Mouse (Mus musculus): ENCODE data around the gene Wrb. TPM values are rescaled to one million over a fixed set of nuclear protein-coding genes. Genes with fewer than 3 reads are reported as not detected.

The Wrb gene
- polyA plus RNA-seq, 1 experiment from 2014 or later = 167 TPM

DNA sequence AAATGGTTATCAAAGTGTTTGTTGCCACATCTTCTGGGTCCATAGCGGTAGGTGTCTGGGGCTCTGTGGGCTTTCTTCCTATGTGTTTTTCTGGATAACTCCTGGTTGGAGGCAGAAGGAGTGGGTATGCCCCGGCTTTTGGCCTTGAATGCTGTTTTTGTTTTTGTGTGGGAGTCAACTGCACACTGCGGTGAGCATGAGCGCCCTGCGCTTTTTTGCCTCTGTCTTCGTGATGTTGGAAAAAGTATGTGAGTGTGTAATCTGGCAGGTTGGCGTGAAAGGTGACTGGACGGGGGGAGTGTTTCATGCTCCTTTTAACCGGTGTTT, 55.5 kb downstream of the Wrb start:
- H3K27me3 ChIP-seq = no peaks in the 10 kb centered on the region
- H3K4me3 ChIP-seq (replicated peaks) = peak overlapping the region; percentile 29
- H3K36me3 ChIP-seq = no peaks in the 10 kb centered on the region
- ATAC-seq = no peak
- H3K4me2 ChIP-seq (replicated peaks) = peak overlapping the region; percentile 58
- peak overlapping the region; percentile 51 for H3K9ac ChIP-seq (replicated peaks)
- peaks cover 10% of the 10 kb centered on the region for H3K4me1 ChIP-seq (replicated peaks)
- 31% methylated on average over 9 of the region's 9 CpGs for WGBS
- no peak overlapping the region for H3K27ac ChIP-seq
- H3K9me3 ChIP-seq = no peaks in the 10 kb centered on the region

DNA sequence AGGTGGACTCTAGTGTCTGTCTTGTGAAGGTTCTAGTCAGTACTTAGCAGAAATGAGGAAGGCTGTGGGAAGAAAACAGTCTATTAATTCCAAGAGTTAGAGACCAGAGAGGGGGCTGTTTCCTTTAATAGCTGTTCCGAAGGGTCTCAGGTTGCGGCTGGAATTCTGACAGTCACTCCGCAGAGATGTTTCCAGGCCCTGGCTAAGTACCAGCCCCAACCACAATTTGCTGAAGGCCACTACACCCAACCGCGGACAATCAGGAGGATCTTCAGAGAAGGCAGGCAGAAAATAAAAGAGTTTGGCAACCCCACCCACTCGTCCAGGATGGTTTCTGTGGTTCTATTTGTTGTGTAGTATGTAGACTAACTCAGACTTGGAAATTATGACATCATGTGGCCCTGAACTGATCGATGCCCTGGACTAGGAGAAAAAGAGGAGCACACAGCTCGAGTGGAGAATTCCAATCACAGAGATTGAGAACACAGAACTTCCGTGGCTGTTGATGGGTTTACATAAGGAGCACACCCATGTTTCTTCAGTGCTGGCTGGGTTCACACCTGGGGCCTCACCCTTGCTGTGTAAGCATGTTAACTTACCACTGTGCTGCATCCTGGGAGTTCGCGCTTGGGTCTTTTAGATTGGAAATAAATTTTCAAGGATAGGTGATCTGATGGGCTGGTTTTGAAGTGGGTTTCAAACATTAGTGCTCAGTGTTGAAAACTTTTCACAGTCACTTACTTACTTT, 56.5 kb downstream of the Wrb start:
- no peaks in the 10 kb centered on the region for H3K27me3 ChIP-seq
- no peak overlapping the region for H3K27ac ChIP-seq
- no peak overlapping the region for H3K4me3 ChIP-seq (replicated peaks)
- H3K9me3 ChIP-seq = no peaks in the 10 kb centered on the region
- H3K4me2 ChIP-seq (replicated peaks) = no peak overlapping the region
- H3K36me3 ChIP-seq = no peaks in the 10 kb centered on the region
- ATAC-seq = no peak
- peaks cover 10% of the 10 kb centered on the region for H3K4me1 ChIP-seq (replicated peaks)
- H3K9ac ChIP-seq (replicated peaks) = no peak overlapping the region
- WGBS = 85% methylated on average over 11 of the region's 11 CpGs

Other genes starting within 250 kb of the Wrb start
- 58.0 and 58.5 TPM in 2 replicates for gene Psmg1, start 154.4 kb upstream of the Wrb start, polyA plus RNA-seq (2015; fragmentation: Nextera tagmentation; extraction: Ambion mirVana)
- gene Brwd1, start 62.9 kb upstream of the Wrb start, polyA plus RNA-seq (2015; fragmentation: Nextera tagmentation; extraction: Ambion mirVana) = 287 and 303 TPM in 2 replicates
- gene Hmgn1, start 17.7 kb upstream of the Wrb start, polyA plus RNA-seq (2015; fragmentation: Nextera tagmentation; extraction: Ambion mirVana) = 509 and 559 TPM in 2 replicates
- gene Lca5l, start 46.9 kb downstream of the Wrb start, polyA plus RNA-seq (2015; fragmentation: Nextera tagmentation; extraction: Ambion mirVana) = 1.6 and 1.8 TPM in 2 replicates
- 1.3 and 1.7 TPM in 2 replicates for gene Sh3bgr, start 55.0 kb downstream of the Wrb start, polyA plus RNA-seq (2015; fragmentation: Nextera tagmentation; extraction: Ambion mirVana)
- gene B3galt5, start 90.4 kb downstream of the Wrb start, polyA plus RNA-seq (2015; fragmentation: Nextera tagmentation; extraction: Ambion mirVana) = 1.5 and 1.6 TPM in 2 replicates

All from midbrain, embryonic 13.5 days (tissue).